Mouse (Mus musculus) liver, adult (tissue): ENCODE data around the gene Sp2.

ENCODE experiments used
- GATA4 ChIP-seq: IDR thresholded peaks from 2 replicates; pipeline ENCODE4 v1.6.1; 2014; ENCODE audit warnings: mild to moderate bottlenecking, low read length; ENCODE audit not compliant: insufficient replicate concordance

Gene Sp2

GRCm38 (mm10) chr11:97009198-97009790 is 26.5 kb upstream of the Sp2 start:
- no peak for TF ChIP-seq GATA4

DNA sequence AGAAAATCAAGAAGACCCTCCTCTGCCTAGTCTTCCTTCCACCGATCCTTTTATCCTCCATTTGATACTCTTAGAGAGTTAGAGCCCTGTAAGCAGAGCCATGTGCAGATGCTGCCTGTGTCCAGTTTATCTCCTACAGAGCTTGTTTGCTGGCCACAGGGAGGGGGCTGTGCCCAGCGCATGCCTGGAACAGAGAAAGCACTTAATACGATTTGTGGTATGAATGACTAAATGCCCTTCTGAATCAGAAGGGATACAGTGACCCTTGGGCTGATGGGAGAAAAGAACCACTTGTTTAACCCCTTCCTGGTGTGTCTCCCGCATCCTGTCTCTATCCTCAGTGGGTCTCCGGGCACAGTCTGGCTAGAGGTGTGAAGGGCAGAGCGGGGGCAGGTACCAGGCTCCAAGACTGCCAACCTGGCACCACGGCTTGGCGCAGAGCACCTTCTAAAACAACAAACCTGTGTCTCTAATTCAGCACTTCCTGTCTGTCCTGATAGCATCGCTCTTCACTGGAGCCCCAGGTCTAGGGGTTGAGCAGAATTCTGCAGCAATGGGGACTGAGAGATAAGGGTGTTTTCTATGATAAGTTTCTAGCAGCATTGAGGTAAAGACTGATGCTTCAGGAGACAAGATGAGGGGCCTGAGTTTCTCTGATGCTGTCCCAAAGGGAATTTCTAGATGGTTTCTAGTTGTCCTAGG is 24.5 kb upstream of the Sp2 start:
- TF ChIP-seq GATA4, result no peak

GRCm38 (mm10) chr11:97003170-97003569 is 20.4 kb upstream of the Sp2 start:
- no peak for TF ChIP-seq GATA4

DNA sequence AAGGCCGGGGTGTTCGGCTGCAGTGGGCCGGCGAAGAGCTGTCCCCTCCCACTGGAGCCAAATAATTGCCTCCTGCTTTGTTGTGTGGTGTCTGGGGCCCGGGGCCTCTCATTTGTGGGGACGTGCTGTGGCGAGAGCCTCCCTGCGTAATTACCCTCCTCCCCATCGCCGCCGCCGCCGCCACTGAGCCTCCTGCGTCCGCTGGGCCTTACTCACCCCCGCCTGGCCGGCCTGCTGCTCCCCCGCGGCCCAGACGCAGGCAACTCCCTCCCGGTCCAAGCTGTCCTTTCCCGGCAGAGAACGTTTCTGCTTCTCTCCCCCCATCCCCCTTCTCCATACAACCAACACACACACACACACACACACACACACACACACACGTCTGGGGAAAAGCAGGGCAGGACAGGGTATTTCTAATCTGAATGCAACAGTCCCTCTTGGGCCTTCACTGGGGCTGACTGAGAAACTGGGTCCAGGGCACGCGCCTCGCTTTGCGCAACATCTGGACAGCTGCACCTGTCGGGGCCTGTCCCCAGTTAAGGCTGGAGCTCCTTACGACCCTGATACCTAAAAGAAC is 14.7 kb upstream of the Sp2 start:
- TF ChIP-seq GATA4, result no peak

- no peak for TF ChIP-seq GATA4
Measured at GRCm38 (mm10) chr11:96996773-96997379, 14.1 kb upstream of the Sp2 start.

DNA sequence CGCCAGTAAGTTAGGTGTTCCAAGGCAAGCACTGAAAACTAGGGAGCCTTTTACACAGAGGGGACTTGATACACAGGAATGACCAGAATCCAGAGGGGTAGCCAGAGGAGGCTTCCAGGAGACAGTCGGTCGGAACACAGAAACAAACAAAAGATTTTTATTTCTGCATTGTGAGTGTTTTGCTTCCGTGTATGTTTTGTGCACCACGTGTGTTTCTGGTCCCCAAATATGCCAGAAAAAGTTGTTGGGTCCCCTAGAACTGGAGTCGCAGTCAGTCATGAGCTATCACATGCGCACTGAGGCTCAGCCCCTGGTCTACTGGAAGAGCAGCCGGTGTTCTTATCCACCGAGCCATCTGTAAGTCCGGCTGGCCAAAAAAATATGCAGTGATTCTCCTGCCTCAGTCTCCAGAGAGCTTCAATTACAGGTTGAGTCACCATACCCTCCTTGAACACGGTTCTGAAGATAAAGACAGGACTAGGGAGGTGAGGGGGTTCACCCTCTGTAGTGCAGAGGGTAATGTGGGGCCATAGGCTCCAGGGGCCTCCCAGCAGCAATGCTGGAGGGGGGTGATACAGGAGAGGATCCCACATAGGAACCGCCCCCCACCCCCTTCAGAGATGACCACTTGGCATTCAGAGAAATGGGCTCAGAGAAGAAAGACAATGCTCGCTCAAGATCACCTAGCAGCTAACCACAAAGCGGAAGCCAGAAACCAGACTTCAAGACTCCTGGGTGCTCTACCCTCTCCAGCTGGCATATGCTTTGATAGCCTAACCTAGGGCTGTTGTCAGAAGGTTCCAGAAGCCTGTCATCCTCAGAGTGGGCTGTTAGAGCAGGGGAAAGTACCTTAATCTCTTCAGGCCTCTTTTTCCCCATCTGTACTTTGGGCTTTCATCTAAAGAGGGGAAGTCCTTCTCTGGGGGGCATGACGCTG is 13.3 kb upstream of the Sp2 start:
- no peak for TF ChIP-seq GATA4

DNA sequence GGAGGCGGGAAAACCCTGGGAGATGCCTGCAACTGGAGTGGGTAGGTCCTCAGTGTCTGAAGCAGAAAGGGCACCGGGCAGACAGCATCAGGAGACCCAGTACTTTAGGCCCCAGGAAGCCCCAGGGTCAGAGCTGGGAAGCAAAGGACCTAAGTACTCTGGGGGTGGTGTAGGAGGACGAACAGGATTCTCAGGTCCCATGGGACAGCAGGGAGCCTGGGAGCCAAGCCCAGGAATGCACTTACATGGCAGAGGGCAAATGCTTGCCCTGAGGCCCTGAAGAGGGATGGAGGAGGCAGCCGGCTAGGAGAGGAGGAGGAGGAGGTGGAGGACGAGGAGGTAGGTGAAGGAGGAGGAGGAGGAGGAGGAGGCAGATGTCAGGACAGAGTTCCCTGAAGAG is 12.3 kb upstream of the Sp2 start:
- TF ChIP-seq GATA4, result no peak

GRCm38 (mm10) chr11:96992722-96993311 is 10.1 kb upstream of the Sp2 start:
- TF ChIP-seq GATA4, result no peak

GRCm38 (mm10) chr11:96991501-96991900 is 8.7 kb upstream of the Sp2 start:
- TF ChIP-seq GATA4, result no peak

GRCm38 (mm10) chr11:96987873-96988655 is 5.3 kb upstream of the Sp2 start:
- TF ChIP-seq GATA4, result no peak

DNA sequence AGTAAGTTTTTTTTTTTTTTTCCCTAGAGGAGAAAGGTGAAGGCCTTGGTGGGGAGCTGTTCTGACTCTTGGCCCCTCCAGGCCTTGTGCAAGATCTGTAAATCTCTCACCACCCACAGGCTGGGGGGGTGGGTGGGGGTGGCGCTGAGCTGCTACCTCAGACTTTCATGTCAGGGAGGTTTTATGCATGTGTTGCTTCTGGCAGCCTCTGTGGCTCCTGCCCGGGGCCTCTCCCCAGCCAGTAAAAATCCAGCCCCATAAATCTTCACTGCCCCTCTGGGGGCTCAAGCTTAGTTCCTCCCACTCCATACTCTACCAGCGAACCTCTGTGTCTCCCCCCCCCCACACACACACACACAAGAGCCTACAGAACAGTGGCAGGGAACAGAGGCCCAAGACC is 3.7 kb upstream of the Sp2 start:
- TF ChIP-seq GATA4, result no peak

DNA sequence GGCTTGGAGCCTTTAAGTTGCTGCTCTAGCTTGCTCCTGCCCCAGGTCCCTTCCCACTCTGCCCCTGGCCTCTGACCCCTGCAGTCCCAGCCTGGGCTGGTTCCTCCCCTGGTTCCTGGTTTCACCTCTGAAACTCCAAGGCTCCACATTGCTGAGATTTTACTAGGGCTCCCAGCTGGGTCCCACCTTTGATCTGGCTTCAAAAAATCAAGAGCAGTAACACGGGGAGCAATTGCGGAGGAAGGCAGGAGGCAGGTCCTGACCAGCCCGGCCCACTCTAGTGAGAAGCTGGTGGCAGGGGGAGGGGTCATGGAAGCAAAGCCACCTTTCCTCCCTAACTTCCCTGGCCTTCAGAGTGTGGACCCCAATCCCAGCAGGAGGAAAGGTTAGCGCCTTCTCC is 2.1 kb upstream of the Sp2 start:
- TF ChIP-seq GATA4, result no peak

- TF ChIP-seq GATA4, result no peak
Measured at GRCm38 (mm10) chr11:96982355-96982754, 404 bp downstream of the Sp2 start.

GRCm38 (mm10) chr11:96981461-96981860 is 1.3 kb downstream of the Sp2 start:
- no peak for TF ChIP-seq GATA4
